Mouse (Mus musculus) small intestine, adult 2 months (tissue): ENCODE measurements around the gene Sh3pxd2a.

Source experiments
- CTCF ChIP-seq: fragments of 200-500 bp; IDR thresholded peaks from 2 replicates; pipeline ENCODE4 v1.5.1; 2012; ENCODE audit warnings: low read depth, mild to moderate bottlenecking, control low read depth, inconsistent platforms, low read length, moderate library complexity, mixed read lengths; ENCODE audit not compliant: insufficient replicate concordance, insufficient read length; ENCODE audit errors: extremely low read depth
- POLR2A ChIP-seq: fragments of 200-500 bp; IDR thresholded peaks from 2 replicates; pipeline ENCODE4 v1.6.1; 2012; ENCODE audit warnings: low read depth, mild to moderate bottlenecking, control low read depth, inconsistent platforms, low read length, moderate library complexity

DNA sequence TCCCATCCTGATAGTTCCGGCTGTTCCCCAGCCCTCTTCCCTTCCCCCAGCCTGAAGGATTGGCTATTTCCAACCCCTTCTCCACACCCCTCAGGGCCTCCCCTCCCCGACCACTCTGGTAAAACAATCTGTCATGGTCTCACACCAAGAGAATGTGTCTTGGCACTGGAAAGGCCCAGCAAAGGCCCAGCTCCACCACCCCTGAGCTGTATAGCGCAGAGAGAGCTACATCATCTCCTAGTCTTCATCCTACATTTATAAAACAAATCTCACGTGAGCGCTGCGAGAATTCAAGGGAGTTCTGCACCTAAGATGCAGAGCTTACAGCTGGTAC is 21.9 kb downstream of the Sh3pxd2a start:
- TF ChIP-seq CTCF (no peak), POLR2A (no peak)
